Mouse (Mus musculus): ENCODE results near the gene Exoc6b. TPM values are rescaled to one million over a fixed set of nuclear protein-coding genes. Genes with fewer than 3 reads are reported as not detected.

The Exoc6b gene
- total and polyA plus RNA-seq, 2 experiments from 2014 or later = 37.0 to 43.7 TPM

GRCm38 (mm10) chr6:84573905-84574660, 495.2 kb downstream of the Exoc6b start:
- H3K4me3 ChIP-seq (ENCODE audit: low read depth, low read length) = no peak overlapping the region
- 31% methylated on average over 25 of the region's 25 CpGs for WGBS
- H3K9ac ChIP-seq (replicated peaks; ENCODE audit: low read length, poor library complexity, severe bottlenecking) = no peak overlapping the region
- TF ChIP-seq CTCF (IDR thresholded peaks at IDR 0.05) = peak; percentile 62
- no peak overlapping the region for H3K27ac ChIP-seq (ENCODE audit: low read depth, low read length)
- peak; percentile 57 for ATAC-seq (ENCODE audit: low FRiP score)
- peaks cover 5% of the 10 kb centered on the region; the same call in 1 of the 2 replicates for H3K27me3 ChIP-seq (ENCODE audit: insufficient read depth, low read length)
- H3K4me2 ChIP-seq (ENCODE audit: low read depth, low read length, poor library complexity, severe bottlenecking) = peak overlapping the region; percentile 15; the same call in 1 of the 2 replicates
- peak; percentile 76 for DNase-seq (ENCODE audit: low spot score)
- H3K9me3 ChIP-seq (ENCODE audit: low read length) = no peaks in the 10 kb centered on the region
- H3K36me3 ChIP-seq (ENCODE audit: insufficient read depth, low read length) = no peaks in the 10 kb centered on the region; the same call in 1 of the 2 replicates
- no peaks in the 10 kb centered on the region for H3K4me1 ChIP-seq (ENCODE audit: insufficient read depth, low read length)

GRCm38 (mm10) chr6:84570039-84570438, 499.3 kb downstream of the Exoc6b start:
- no peak overlapping the region for H3K4me2 ChIP-seq (ENCODE audit: low read depth, low read length, poor library complexity, severe bottlenecking)
- no peak overlapping the region for H3K4me3 ChIP-seq (ENCODE audit: low read depth, low read length)
- no peaks in the 10 kb centered on the region for H3K9me3 ChIP-seq (ENCODE audit: low read length)
- DNase-seq (ENCODE audit: low spot score) = peak; percentile 42
- no peak for TF ChIP-seq CTCF (IDR thresholded peaks at IDR 0.05)
- H3K27me3 ChIP-seq (ENCODE audit: insufficient read depth, low read length) = 0 out of 2 replicates have a peak, but pooled peaks cover 2% of the 10 kb centered on the region
- no peak overlapping the region for H3K9ac ChIP-seq (replicated peaks; ENCODE audit: low read length, poor library complexity, severe bottlenecking)
- whole genome bisulfite sequencing = 59% methylated on average over 3 of the region's 3 CpGs
- no peaks in the 10 kb centered on the region for H3K36me3 ChIP-seq (ENCODE audit: insufficient read depth, low read length)
- no peaks in the 10 kb centered on the region for H3K4me1 ChIP-seq (ENCODE audit: insufficient read depth, low read length)
- no peak overlapping the region for H3K27ac ChIP-seq (ENCODE audit: low read depth, low read length)
- ATAC-seq (ENCODE audit: low FRiP score) = no peak

- Histone ChIP-seq H3K27me3 (ENCODE audit: insufficient read depth, low read length) (no peaks in the 10 kb centered on the region), H3K27ac (ENCODE audit: low read depth, low read length) (no peak overlapping the region), H3K4me3 (ENCODE audit: low read depth, low read length) (no peak overlapping the region), H3K4me2 (ENCODE audit: low read depth, low read length, poor library complexity, severe bottlenecking) (no peak overlapping the region), H3K4me1 (ENCODE audit: insufficient read depth, low read length) (no peaks in the 10 kb centered on the region), H3K36me3 (ENCODE audit: insufficient read depth, low read length) (no peaks in the 10 kb centered on the region), H3K9ac (replicated peaks; ENCODE audit: low read length, poor library complexity, severe bottlenecking) (no peak overlapping the region), H3K9me3 (ENCODE audit: low read length) (no peaks in the 10 kb centered on the region)
- ATAC-seq (ENCODE audit: low FRiP score) (no peak), DNase-seq (ENCODE audit: low spot score) (no peak)
- TF ChIP-seq CTCF (IDR thresholded peaks at IDR 0.05) = no peak
These were observed 499.7 kb downstream of the Exoc6b start for GRCm38 (mm10) chr6:84569590-84569989.

GRCm38 (mm10) chr6:84568880-84569279, 500.4 kb downstream of the Exoc6b start:
- Histone ChIP-seq H3K4me2 (ENCODE audit: low read depth, low read length, poor library complexity, severe bottlenecking) (no peak overlapping the region), H3K27me3 (ENCODE audit: insufficient read depth, low read length) (no peaks in the 10 kb centered on the region), H3K4me1 (ENCODE audit: insufficient read depth, low read length) (no peaks in the 10 kb centered on the region), H3K4me3 (ENCODE audit: low read depth, low read length) (no peak overlapping the region), H3K27ac (ENCODE audit: low read depth, low read length) (no peak overlapping the region), H3K9ac (replicated peaks; ENCODE audit: low read length, poor library complexity, severe bottlenecking) (no peak overlapping the region), H3K9me3 (ENCODE audit: low read length) (no peaks in the 10 kb centered on the region), H3K36me3 (ENCODE audit: insufficient read depth, low read length) (no peaks in the 10 kb centered on the region)
- TF ChIP-seq CTCF (IDR thresholded peaks at IDR 0.05) = no peak
- WGBS = 82% methylated on average over 6 of the region's 6 CpGs
- DNase-seq (ENCODE audit: low spot score) = no peak
- ATAC-seq (ENCODE audit: low FRiP score) = no peak

Other genes with a start within 250 kb of the Exoc6b start
- gene Spr, start 68.3 kb upstream of the Exoc6b start, total RNA-seq (2014; rRNA removed) = 29.0 and 32.5 TPM in 2 replicates
- gene Spr, start 68.3 kb upstream of the Exoc6b start, polyA plus RNA-seq (2015; fragmentation: Nextera tagmentation; extraction: Ambion mirVana) = 28.4 and 32.9 TPM in 2 replicates
- 0.88 and 2.6 TPM in 2 replicates for gene Emx1, start 117.9 kb upstream of the Exoc6b start, total RNA-seq (2014; rRNA removed)
- 0.58 and 0.64 TPM in 2 replicates for gene Emx1, start 117.9 kb upstream of the Exoc6b start, polyA plus RNA-seq (2015; fragmentation: Nextera tagmentation; extraction: Ambion mirVana)